In genomic region chr2:71993729-71994423, GRCm38 (mm10) we compare ENCODE assay signal across 16 mouse cellular contexts. TPM values are rescaled to one million over a fixed set of nuclear protein-coding genes. Genes with fewer than 3 reads are reported as not detected.
DNase-seq lines count a peak whose midpoint lies in the region.
"Had no signal": no experiment of that assay in that cellular context is flagged by ENCODE, and none has a peak within 500 bp of the region (broad histone marks: within the 10 kb centered on the region; RNA-seq: fewer than 3 reads in every experiment).

No protein-coding gene starts in this region.

- H3K27ac ChIP-seq in heart, embryonic 10.5 days, result no peak overlapping the region
- H3K27ac ChIP-seq: forebrain, embryonic 10.5 days; forebrain, embryonic 13.5 days; heart, adult 2 months; hindbrain, embryonic 12.5 days; hindbrain, embryonic 15.5 days had no signal

- H3K4me1 ChIP-seq in heart, embryonic 10.5 days, result peaks cover 1% of the 10 kb centered on the region; the same call in 1 of the 2 replicates
- H3K4me1 ChIP-seq: forebrain, embryonic 10.5 days; forebrain, embryonic 13.5 days; hindbrain, embryonic 12.5 days had no signal

- WGBS in heart, embryonic 10.5 days, result 77% methylated on average over 5 of the region's 5 CpGs

- no peaks in the 10 kb centered on the region for H3K36me3 ChIP-seq in heart, embryonic 10.5 days
- H3K36me3 ChIP-seq: forebrain, embryonic 10.5 days; hindbrain, embryonic 12.5 days; hindbrain, embryonic 15.5 days had no signal

- H3K9me3 ChIP-seq in heart, embryonic 10.5 days, result no peaks in the 10 kb centered on the region
- H3K9me3 ChIP-seq: forebrain, embryonic 10.5 days; forebrain, embryonic 13.5 days; hindbrain, embryonic 12.5 days; hindbrain, embryonic 15.5 days had no signal

- H3K4me3 ChIP-seq in heart, embryonic 10.5 days, result no peak overlapping the region
- H3K4me3 ChIP-seq: forebrain, embryonic 10.5 days; forebrain, embryonic 13.5 days; heart, adult 2 months; hindbrain, embryonic 12.5 days; hindbrain, embryonic 15.5 days had no signal

- no peaks in the 10 kb centered on the region for H3K27me3 ChIP-seq in heart, embryonic 10.5 days (ENCODE audit: insufficient read depth, poor library complexity, severe bottlenecking)
- H3K27me3 ChIP-seq: forebrain, embryonic 13.5 days; hindbrain, embryonic 12.5 days; hindbrain, embryonic 15.5 days had no signal

- DNase-seq in cerebellum, adult 11-12 months, result peak; percentile 53
- DNase-seq in cerebellum, postnatal 4 days (ENCODE audit: low spot score in 2 of 2), result no peak
- DNase-seq in cerebellum, adult 9-11 months, result peak; percentile 66
- DNase-seq in cerebellum, adult 8-10 months, result no peak
- peak; percentile 68 for DNase-seq in heart, adult 11 months
- no peak for DNase-seq in heart, embryonic 10.5 days (ENCODE audit: low spot score)
- DNase-seq: adrenal gland, adult 8-10 months; adrenal gland, postnatal 25 days; cerebellum, postnatal 14 days; gastrocnemius, postnatal 25 days; heart, adult 2 months; kidney, adult 2 months had no signal

RNA-seq across cellular contexts. Expression of gene Rapgef4, which starts 12.8 kb away (rescaled TPM):
- polyA plus RNA-seq in heart, embryonic 10.5 days (2016; fragmentation: Nextera tagmentation; extraction: Ambion mirVana), result 2.8 and 3.1 TPM in 2 replicates

Comparison
In these comparisons a context has a peak if more than half of its experiments do, and no peak if none do; other contexts are left out.
1. DNase-seq: peak in cerebellum, adult 11-12 months (single experiment), cerebellum, adult 9-11 months (single experiment) and heart, adult 11 months (single experiment); none in cerebellum, postnatal 4 days (0 of 2), cerebellum, adult 8-10 months (single experiment) and heart, embryonic 10.5 days (single experiment).